Mouse (Mus musculus) lung, postnatal 0 days (tissue): Measurements from ENCODE around the gene Pth1r.

Source experiments
- CTCF ChIP-seq: IDR thresholded peaks from 2 replicates; pipeline ENCODE4 v1.5.1; 2016; ENCODE audit warnings: antibody characterized with exemption, mild to moderate bottlenecking
- EP300 ChIP-seq: IDR thresholded peaks from 2 replicates; pipeline ENCODE4 v1.6.1; 2016; ENCODE audit warnings: antibody characterized with exemption, mild to moderate bottlenecking, control low read depth

DNA sequence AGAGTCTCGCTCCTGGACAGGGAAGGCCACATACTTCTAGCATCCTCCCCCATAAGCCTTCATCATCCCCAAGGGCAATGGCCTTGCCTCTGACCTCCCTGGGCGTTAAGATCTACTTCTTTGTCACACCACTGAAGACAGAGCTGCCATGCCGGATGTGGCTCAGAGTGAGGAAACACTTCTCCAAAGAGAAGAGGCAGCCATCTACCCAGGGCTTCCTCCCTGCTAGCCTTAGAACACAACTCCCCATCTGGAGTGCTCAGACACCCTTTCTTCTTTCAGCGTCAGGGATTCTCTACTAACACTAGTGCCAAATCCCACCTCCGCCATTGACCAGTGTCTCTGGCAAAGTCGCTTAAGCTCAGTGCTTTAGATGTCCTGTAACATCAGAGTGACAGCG lies 12.8 kb downstream of the Pth1r start:
- TF ChIP-seq CTCF (no peak), EP300 (no peak)
